Mouse (Mus musculus) neural tube, postnatal 0 days (tissue): Measurements from ENCODE around the gene Olfr1424. TPM values are rescaled to one million over a fixed set of nuclear protein-coding genes. Genes with fewer than 3 reads are reported as not detected.

ENCODE experiments used
- polyA plus RNA-seq: library from polyadenylated mRNA; unstranded; fragments of >200 nt; fragmentation: Nextera tagmentation; extraction: Ambion mirVana; gene quantifications from 2 replicates; pipeline ENCODE4 v1.2.1, GENCODE M21; 2015

The Olfr1424 gene
- polyA plus RNA-seq, result not detected in 2 replicates

DNA sequence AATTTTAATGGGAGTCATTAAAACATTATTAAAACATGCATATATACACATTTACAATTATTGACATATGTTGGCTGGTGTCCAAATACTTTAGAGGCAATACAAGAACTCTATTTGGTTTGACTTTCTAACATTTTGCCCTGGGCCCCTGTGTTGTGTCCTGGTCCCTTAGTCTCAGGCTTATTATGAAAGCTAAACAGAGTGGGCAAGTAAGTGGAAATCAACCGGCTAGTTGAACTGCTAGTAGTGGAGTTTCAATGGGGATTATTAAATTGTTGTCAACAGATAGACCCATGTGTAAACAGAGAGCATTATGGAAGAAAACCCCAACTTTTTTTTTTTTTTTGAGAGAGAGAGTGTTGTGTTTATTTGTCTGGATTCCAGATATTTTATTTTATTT is at the start of gene Olfr1424:
Gene Olfr1424, minus strand, starts transcription at position 101 of the 400 bp plus-strand sequence.

GRCm38 (mm10) chr19:12103234-12103633 is 40.8 kb upstream of the Olfr1424 start, which contains the start of gene Olfr1427:
Gene Olfr1427, minus strand, starts transcription at chr19:12103334.

GRCm38 (mm10) chr19:12091913-12092312 is 29.4 kb upstream of the Olfr1424 start, which contains the start of gene Olfr1426:
Gene Olfr1426, minus strand, starts transcription at chr19:12092013.

GRCm38 (mm10) chr19:12077631-12078030 is 15.1 kb upstream of the Olfr1424 start, which contains the start of gene Olfr1425:
Gene Olfr1425, minus strand, starts transcription at chr19:12077731.

GRCm38 (mm10) chr19:12041217-12041616 is 21.3 kb downstream of the Olfr1424 start, which contains the start of gene Olfr1423:
Gene Olfr1423, minus strand, starts transcription at chr19:12041317.

Other genes starting within 250 kb of the Olfr1424 start
- gene Stx3, start 243.3 kb downstream of the Olfr1424 start, polyA plus RNA-seq, result 13.8 and 16.3 TPM in 2 replicates
- gene Olfr1417, start 223.5 kb downstream of the Olfr1424 start, polyA plus RNA-seq, result not detected in 2 replicates
- gene Olfr1418, start 201.6 kb downstream of the Olfr1424 start, polyA plus RNA-seq, result not detected in 2 replicates
- gene Olfr1419, start 187.6 kb downstream of the Olfr1424 start, polyA plus RNA-seq, result not detected in 2 replicates
- gene Olfr1420, start 176.1 kb downstream of the Olfr1424 start, polyA plus RNA-seq, result 0.17 TPM in 1 of 2 replicates, not detected in the other
- 8.6 and 11.9 TPM in 2 replicates for gene Patl1, start 150.3 kb downstream of the Olfr1424 start, polyA plus RNA-seq
- 3.9 and 4.6 TPM in 2 replicates for gene Osbp, start 96.7 kb downstream of the Olfr1424 start, polyA plus RNA-seq
- gene Olfr1423, start 21.4 kb downstream of the Olfr1424 start, polyA plus RNA-seq, result not detected in 2 replicates
- gene Olfr1425, start 15.0 kb upstream of the Olfr1424 start, polyA plus RNA-seq, result not detected in 2 replicates
- gene Olfr1426, start 29.3 kb upstream of the Olfr1424 start, polyA plus RNA-seq, result not detected in 2 replicates
- not detected in 2 replicates for gene Olfr1427, start 40.7 kb upstream of the Olfr1424 start, polyA plus RNA-seq
- gene Olfr1428, start 53.2 kb upstream of the Olfr1424 start, polyA plus RNA-seq, result not detected in 2 replicates
- gene Olfr76, start 60.5 kb upstream of the Olfr1424 start, polyA plus RNA-seq, result not detected in 2 replicates
- not detected in 2 replicates for gene Olfr1555-ps1, start 107.4 kb upstream of the Olfr1424 start, polyA plus RNA-seq
- gene Olfr1431, start 138.0 kb upstream of the Olfr1424 start, polyA plus RNA-seq, result not detected in 2 replicates
- gene Olfr1432, start 169.9 kb upstream of the Olfr1424 start, polyA plus RNA-seq, result not detected in 2 replicates
- not detected in 2 replicates for gene Olfr262, start 179.0 kb upstream of the Olfr1424 start, polyA plus RNA-seq
- gene Olfr235, start 198.3 kb upstream of the Olfr1424 start, polyA plus RNA-seq, result not detected in 2 replicates
- not detected in 2 replicates for gene Olfr1434, start 217.2 kb upstream of the Olfr1424 start, polyA plus RNA-seq
- gene Olfr1436, start 236.4 kb upstream of the Olfr1424 start, polyA plus RNA-seq, result not detected in 2 replicates